Mouse (Mus musculus): ENCODE results near the gene Xkr7. TPM values are rescaled to one million over a fixed set of nuclear protein-coding genes. Genes with fewer than 3 reads are reported as not detected.

Gene Xkr7
- total RNA-seq (2021): not detected
- long read RNA-seq, experiment 1: 0 reads
- long read RNA-seq, experiment 2: 0 reads

GRCm38 (mm10) chr2:153031126-153032082 lies at the start of gene Xkr7:
TSS of gene Xkr7 (plus strand) at chr2:153031852.
- DNase-seq: no peak
- intact Hi-C loops (cut with DNase I): no loop called here

DNA sequence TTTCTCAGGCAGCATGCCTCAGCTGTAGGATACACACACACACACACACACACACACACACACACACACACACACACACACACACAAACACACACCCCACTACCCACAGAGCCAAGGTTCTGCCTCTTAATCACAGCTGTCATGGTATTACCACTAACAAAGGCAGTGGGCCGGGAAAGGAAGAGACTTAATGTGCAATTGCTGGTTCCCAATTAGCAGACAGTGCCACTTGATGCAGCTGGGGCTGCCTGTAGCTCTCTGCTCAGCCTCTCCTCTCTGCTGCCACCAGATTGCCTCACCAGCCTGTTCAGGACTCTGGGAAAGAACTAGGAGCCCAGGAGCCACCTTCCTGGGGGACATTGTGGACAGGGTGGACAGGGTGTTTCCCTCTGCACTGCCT lies 46.1 kb upstream of the Xkr7 start:
- DNase-seq: no peak
- intact Hi-C loops (cut with DNase I): no loop called here

- no peak for DNase-seq
- intact Hi-C loops (cut with DNase I): no loop called here
Measured at GRCm38 (mm10) chr2:152991529-152991928, 40.1 kb upstream of the Xkr7 start.

- DNase-seq: no peak
- intact Hi-C loops (cut with DNase I): no loop called here
Measured at GRCm38 (mm10) chr2:152997046-152997445, 34.6 kb upstream of the Xkr7 start.

GRCm38 (mm10) chr2:153002492-153003248 lies 29.0 kb upstream of the Xkr7 start:
- intact Hi-C loops (cut with DNase I): no loop called here
- no peak for DNase-seq

DNA sequence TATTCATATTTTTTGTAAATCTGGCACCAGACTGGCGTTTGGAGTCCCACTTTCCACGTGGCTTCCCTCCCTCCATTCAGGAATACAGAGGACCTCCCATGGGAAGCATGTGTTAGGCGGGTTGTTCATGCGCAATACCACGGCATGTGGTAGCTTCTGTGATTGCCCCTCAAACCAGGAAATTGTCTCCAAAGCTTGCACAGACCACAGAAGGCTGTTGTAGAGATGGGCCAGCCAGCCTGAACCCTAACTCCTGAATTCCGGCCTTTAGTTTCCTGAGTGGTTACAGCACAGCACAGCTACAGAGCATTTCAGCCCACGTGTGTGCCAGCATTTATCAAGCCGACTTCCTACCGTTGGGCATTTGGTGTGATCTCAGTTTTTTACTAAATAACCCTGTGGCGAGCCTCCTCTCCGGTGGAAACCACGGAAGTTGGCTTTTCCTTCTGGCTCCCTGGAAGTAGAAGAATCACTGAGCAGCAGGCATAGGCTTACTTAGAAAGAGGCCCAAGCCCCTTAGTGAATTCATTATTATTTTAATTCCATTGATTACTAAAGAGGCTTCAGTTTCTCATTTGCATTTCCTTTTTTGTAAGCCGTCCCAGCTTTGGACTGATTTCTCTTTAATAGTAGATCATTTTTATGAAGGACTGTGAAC lies 27.8 kb upstream of the Xkr7 start:
- DNase-seq: no peak

GRCm38 (mm10) chr2:153005981-153006380 lies 25.7 kb upstream of the Xkr7 start:
- DNase-seq: no peak
- intact Hi-C loops (cut with DNase I): no loop called here

More for the DNA sequence above, 27.8 kb upstream of the Xkr7 start:
- intact Hi-C loops (cut with DNase I): no loop called here

- intact Hi-C loops (cut with DNase I): no loop called here
- DNase-seq: no peak
Measured at GRCm38 (mm10) chr2:153009192-153009973, 22.3 kb upstream of the Xkr7 start.

DNA sequence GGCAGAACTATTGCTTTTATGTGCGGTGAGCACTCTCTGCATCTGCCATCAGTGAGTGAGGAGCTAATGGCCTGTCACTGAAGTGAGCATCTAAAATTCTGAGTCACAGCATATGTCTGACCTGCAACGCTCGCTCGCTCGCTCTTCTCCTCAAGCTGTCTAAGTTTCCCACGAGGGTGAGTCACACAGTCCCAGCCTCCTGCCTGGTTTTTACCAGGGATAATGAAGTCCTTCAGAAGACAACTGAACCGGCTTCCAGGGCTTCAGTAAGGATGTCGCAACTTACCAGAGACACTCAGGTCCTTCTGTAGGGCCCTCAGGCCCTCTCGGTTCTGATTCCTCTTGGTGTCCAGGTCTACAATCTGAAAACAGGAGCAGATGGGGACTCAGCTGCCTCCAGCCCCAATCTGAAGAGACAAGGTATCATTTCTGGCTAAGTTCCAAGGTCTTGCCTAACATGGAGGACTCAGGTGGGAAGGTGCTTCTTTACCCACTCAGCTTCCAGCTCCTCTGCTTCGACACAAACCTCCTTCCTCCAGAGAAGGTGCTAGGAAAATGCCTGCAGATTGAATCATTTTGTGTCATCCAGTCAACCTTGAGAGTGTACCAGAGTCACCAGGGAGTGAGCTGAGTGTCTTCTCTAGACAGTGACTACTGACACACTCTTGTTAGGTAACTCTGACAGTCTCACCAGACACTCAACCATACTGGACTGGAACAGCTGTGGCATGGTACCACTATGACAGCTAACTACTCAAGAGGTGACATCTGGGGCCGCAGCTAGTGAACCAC lies 17.7 kb upstream of the Xkr7 start:
- DNase-seq: no peak
- intact Hi-C loops (cut with DNase I): no loop called here

- intact Hi-C loops (cut with DNase I): no loop called here
Measured at GRCm38 (mm10) chr2:153014758-153015593, 16.7 kb upstream of the Xkr7 start, which contains the start of gene Pdrg1. TSS of gene Pdrg1 (minus strand) at chr2:153015427.

DNA sequence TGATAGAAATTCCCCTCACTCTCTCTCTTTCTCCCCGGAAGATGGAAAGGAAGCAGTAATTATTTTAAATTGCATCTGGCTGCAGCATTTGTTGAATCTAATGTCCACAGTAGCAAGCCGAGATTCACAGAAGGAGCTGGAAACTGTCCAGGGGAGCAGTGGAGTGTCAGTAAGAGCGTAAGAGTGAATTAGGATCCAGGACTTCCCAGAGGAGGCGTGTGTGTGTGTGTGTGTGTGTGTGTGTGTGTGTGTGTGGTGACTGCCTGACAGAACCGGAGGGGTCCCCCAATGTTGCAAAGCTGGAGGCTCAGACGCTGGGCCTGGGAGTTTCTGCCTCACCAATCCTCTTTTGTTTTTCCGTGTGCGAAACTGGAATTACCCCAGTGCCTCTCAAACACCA lies 15.8 kb upstream of the Xkr7 start:
- intact Hi-C loops (cut with DNase I): no loop called here
- no peak for DNase-seq

More at GRCm38 (mm10) chr2:153014758-153015593, 16.7 kb upstream of the Xkr7 start, which contains the start of gene Pdrg1:
- DNase-seq: peak; percentile 90 to 94

DNA sequence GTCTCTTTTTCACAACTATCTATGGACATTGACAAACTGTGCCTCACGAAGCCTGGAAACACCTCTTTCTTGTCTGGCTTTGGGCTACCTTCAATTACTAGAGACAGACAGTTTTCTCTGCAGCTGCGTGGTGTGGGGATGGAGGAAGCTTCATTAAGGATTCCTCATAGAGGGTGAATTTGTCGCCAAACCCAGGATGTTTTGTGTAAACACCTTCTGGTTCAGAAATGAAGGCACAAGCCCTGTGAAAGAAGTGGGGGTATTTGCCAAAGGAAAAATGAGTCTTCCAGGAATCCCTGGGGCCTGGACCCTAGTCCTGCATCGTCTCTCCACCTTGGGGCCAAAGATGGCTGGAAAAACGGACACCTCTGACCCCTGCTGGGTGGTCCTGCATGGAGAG lies 14.9 kb upstream of the Xkr7 start:
- no peak for DNase-seq
- intact Hi-C loops (cut with DNase I): no loop called here

- DNase-seq: no peak
- intact Hi-C loops (cut with DNase I): no loop called here
Measured at GRCm38 (mm10) chr2:153019355-153019754, 12.3 kb upstream of the Xkr7 start.

DNA sequence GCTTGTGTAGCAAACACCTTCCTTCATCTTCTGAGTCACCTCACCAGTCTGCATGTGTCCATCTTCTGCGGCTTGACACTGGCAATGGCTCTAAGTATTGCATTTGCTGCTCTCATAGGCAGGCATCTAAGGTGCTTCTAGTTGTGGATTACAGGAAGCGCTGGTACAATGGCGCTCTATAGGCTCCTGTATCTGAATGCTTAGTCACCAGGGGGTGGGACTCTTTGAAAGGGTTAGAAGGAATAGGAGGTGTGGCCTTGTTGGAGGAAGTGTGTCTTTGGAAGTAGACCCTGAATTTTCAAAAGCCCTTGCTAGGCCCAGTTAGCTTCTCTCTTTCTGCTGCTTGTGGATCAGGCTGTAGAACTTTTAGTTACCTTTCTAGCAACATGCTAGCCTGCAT lies 10.5 kb upstream of the Xkr7 start:
- no peak for DNase-seq
- intact Hi-C loops (cut with DNase I): no loop called here

GRCm38 (mm10) chr2:153022855-153023254 lies 8.8 kb upstream of the Xkr7 start:
- DNase-seq: no peak
- intact Hi-C loops (cut with DNase I): no loop called here

DNA sequence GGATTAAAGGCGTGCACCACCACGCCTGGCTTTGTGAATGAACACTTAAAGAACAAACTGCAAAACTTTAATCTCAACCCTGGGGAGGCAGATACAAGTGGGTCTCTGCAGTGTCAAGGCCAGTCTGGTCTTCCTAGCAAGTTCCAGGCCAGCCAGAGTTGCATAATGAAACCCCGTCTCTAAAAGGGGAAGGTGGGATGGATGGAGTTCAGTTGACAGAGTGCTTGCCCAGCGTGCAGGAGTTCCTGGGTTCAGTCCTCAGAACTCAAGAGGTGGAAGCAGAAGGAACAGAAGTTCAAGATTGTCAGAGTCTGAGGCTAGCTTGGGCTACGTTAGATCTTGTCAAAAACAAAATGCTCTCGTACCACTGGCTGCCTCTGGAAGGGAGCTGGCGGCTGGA lies 5.6 kb upstream of the Xkr7 start:
- intact Hi-C loops (cut with DNase I): no loop called here
- no peak for DNase-seq

DNA sequence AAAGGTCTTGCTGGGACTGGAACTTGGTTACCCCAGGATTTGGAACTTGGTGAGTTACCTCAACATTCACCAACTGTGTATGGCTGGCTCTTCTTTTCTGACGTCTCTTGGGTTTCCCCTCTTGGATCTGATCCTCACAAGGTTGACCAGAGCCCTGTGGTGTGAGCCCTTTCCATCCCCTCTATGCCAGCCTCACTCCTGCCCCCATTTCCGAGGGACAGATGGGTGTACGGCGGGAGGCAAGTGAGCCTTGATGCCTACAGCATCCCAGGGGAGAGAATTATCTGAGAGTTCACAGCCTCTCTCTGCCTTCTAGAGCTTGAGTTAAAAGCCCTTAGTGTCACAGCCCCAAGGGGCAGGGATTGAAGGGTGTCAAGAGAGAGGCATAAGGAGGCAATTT lies 4.2 kb upstream of the Xkr7 start:
- no peak for DNase-seq
- intact Hi-C loops (cut with DNase I): no loop called here

DNA sequence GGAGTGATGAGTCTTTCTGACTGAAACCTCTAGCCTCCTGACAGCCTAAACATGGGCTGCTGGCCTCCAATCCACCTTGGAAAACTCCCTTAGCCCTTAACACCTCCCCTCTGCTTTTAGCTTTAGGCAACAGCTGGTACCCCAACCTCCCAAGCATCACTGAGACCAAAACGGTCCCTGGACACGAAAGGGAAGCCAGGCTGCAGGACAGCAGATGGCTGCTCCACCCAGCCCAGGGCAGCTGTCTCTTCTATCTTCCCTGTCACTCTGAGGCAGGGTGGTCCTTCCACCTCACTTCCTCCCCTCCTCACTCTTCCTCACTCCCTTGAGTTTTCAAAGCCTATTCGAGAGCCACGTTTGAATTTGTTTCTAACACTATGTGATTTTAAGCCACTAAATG lies 1.2 kb upstream of the Xkr7 start:
- no peak for DNase-seq
- intact Hi-C loops (cut with DNase I): no loop called here

All from gastrocnemius, postnatal 36 days (tissue).